Mouse (Mus musculus) heart, postnatal 4 days (tissue): ENCODE measurements around the gene Nrip3. TPM values are rescaled to one million over a fixed set of nuclear protein-coding genes. Genes with fewer than 3 reads are reported as not detected.

Source experiments
- DNase-seq: peaks from one replicate; pipeline ENCODE4 v3.0.0; 2021
- total RNA-seq, 2 experiments: library from RNA; stranded (reverse); gene quantifications; 2 replicates each; pipeline ENCODE4 v1.2.3; 2021

Nrip3 gene
- under 1 TPM; 0.54 to 0.55 TPM for total RNA-seq

GRCm38 (mm10) chr7:109781470-109782203 lies at the start of gene Nrip3:
TSS of gene Nrip3 (minus strand) at chr7:109782025.
- DNase-seq: peak; percentile 79

- DNase-seq: no peak
Measured at GRCm38 (mm10) chr7:109831376-109831775, 49.6 kb upstream of the Nrip3 start.

GRCm38 (mm10) chr7:109826911-109827310 lies 45.1 kb upstream of the Nrip3 start:
- DNase-seq: no peak

GRCm38 (mm10) chr7:109825293-109825692 lies 43.5 kb upstream of the Nrip3 start:
- no peak for DNase-seq

GRCm38 (mm10) chr7:109818600-109818999 lies 36.8 kb upstream of the Nrip3 start:
- no peak for DNase-seq

GRCm38 (mm10) chr7:109817954-109818353 lies 36.1 kb upstream of the Nrip3 start:
- DNase-seq: no peak

- DNase-seq: no peak
Measured at GRCm38 (mm10) chr7:109813330-109814140, 31.7 kb upstream of the Nrip3 start.

GRCm38 (mm10) chr7:109807616-109808485 lies 26.0 kb upstream of the Nrip3 start:
- peak; percentile 26 for DNase-seq

GRCm38 (mm10) chr7:109804843-109805242 lies 23.0 kb upstream of the Nrip3 start:
- peak; percentile 51 for DNase-seq

GRCm38 (mm10) chr7:109804355-109804754 lies 22.5 kb upstream of the Nrip3 start:
- DNase-seq: peak; percentile 37

- peak; percentile 27 for DNase-seq
Measured at GRCm38 (mm10) chr7:109803516-109803915, 21.7 kb upstream of the Nrip3 start.

GRCm38 (mm10) chr7:109800626-109801025 lies 18.8 kb upstream of the Nrip3 start:
- no peak for DNase-seq

- DNase-seq: no peak
Measured at GRCm38 (mm10) chr7:109799168-109799567, 17.3 kb upstream of the Nrip3 start.

GRCm38 (mm10) chr7:109795564-109795963 lies 13.7 kb upstream of the Nrip3 start:
- DNase-seq: peak; percentile 32

GRCm38 (mm10) chr7:109794556-109794955 lies 12.7 kb upstream of the Nrip3 start:
- no peak for DNase-seq

- DNase-seq: peak; percentile 76
Measured at GRCm38 (mm10) chr7:109792759-109793158, 10.9 kb upstream of the Nrip3 start.

- no peak for DNase-seq
Measured at GRCm38 (mm10) chr7:109790818-109791217, 9.0 kb upstream of the Nrip3 start.

- DNase-seq: no peak
Measured at GRCm38 (mm10) chr7:109787860-109788259, 6.0 kb upstream of the Nrip3 start.

- DNase-seq: no peak
Measured at GRCm38 (mm10) chr7:109783281-109783680, 1.5 kb upstream of the Nrip3 start.

GRCm38 (mm10) chr7:109781087-109781469 lies 747 bp downstream of the Nrip3 start:
- no peak for DNase-seq

- no peak for DNase-seq
Measured at GRCm38 (mm10) chr7:109772251-109772650, 9.6 kb downstream of the Nrip3 start.

GRCm38 (mm10) chr7:109768699-109769383 lies 13.0 kb downstream of the Nrip3 start:
- DNase-seq: no peak
